ENCODE assay signal across 32 mouse cellular contexts in genomic region chr2:6976300-6976699, GRCm38 (mm10).
"Had no signal": no experiment of that assay in that cellular context is flagged by ENCODE, and none has a peak within 500 bp of the region (broad histone marks: within the 10 kb centered on the region; RNA-seq: fewer than 3 reads in every experiment).

No protein-coding gene starts in this region.

- H3K27me3 ChIP-seq: limb, embryonic 12.5 days; limb, embryonic 13.5 days; limb, embryonic 15.5 days; liver, embryonic 12.5 days; liver, embryonic 13.5 days; liver, embryonic 15.5 days; lung, embryonic 15.5 days; megakaryocyte, embryonic 14.5 days; midbrain, embryonic 12.5 days; midbrain, embryonic 13.5 days; midbrain, embryonic 15.5 days had no signal

- H3K4me2 ChIP-seq: limb, embryonic 12.5 days; limb, embryonic 13.5 days; limb, embryonic 15.5 days; liver, embryonic 11.5 days; liver, embryonic 12.5 days; liver, embryonic 13.5 days; liver, embryonic 15.5 days; lung, embryonic 14.5 days; lung, embryonic 15.5 days; midbrain, embryonic 11.5 days; midbrain, embryonic 12.5 days; midbrain, embryonic 13.5 days; midbrain, embryonic 15.5 days had no signal

- DNase-seq: left cerebral cortex, postnatal 4 days; liver; liver, embryonic 13.5 days; liver, postnatal 0 days; lung, adult 18-20 months; lung, adult 2 months; lung, embryonic 14.5 days; lung, postnatal 10 days; lung, postnatal 14 days; lung, postnatal 36 days; lung, postnatal 4 days; midbrain, embryonic 14.5 days had no signal

- H3K9ac ChIP-seq: limb, embryonic 12.5 days; limb, embryonic 13.5 days; limb, embryonic 15.5 days; liver, embryonic 12.5 days; liver, embryonic 13.5 days; liver, embryonic 14.5 days; liver, embryonic 15.5 days; liver, postnatal 0 days; lung, embryonic 14.5 days; lung, embryonic 15.5 days; midbrain, embryonic 12.5 days; midbrain, embryonic 13.5 days; midbrain, embryonic 15.5 days had no signal

- H3K4me1 ChIP-seq: limb, embryonic 10.5 days; limb, embryonic 12.5 days; limb, embryonic 13.5 days; limb, embryonic 15.5 days; liver, embryonic 12.5 days; liver, embryonic 13.5 days; liver, embryonic 15.5 days; lung, embryonic 15.5 days; megakaryocyte, embryonic 14.5 days; midbrain, embryonic 10.5 days; midbrain, embryonic 12.5 days; midbrain, embryonic 13.5 days; midbrain, embryonic 15.5 days had no signal

- H3K36me3 ChIP-seq: limb, embryonic 10.5 days; limb, embryonic 12.5 days; limb, embryonic 13.5 days; limb, embryonic 15.5 days; liver, embryonic 12.5 days; liver, embryonic 13.5 days; liver, embryonic 15.5 days; lung, embryonic 15.5 days; midbrain, embryonic 10.5 days; midbrain, embryonic 12.5 days; midbrain, embryonic 13.5 days; midbrain, embryonic 15.5 days had no signal

- H3K4me3 ChIP-seq: left cerebral cortex, adult 2 months; limb, embryonic 10.5 days; limb, embryonic 12.5 days; limb, embryonic 13.5 days; limb, embryonic 15.5 days; liver, embryonic 12.5 days; liver, embryonic 13.5 days; liver, embryonic 15.5 days; lung, embryonic 15.5 days; megakaryocyte, embryonic 14.5 days; midbrain, embryonic 10.5 days; midbrain, embryonic 12.5 days; midbrain, embryonic 13.5 days; midbrain, embryonic 15.5 days; myocyte had no signal

- ATAC-seq: liver, embryonic 12.5 days; liver, postnatal 0 days; lung, postnatal 0 days; midbrain, embryonic 13.5 days; midbrain, embryonic 15.5 days; midbrain, embryonic 16.5 days had no signal

- H3K9me3 ChIP-seq: limb, embryonic 10.5 days; limb, embryonic 12.5 days; limb, embryonic 13.5 days; limb, embryonic 15.5 days; liver, embryonic 12.5 days; liver, embryonic 13.5 days; liver, embryonic 15.5 days; lung, embryonic 15.5 days; megakaryocyte, embryonic 14.5 days; midbrain, embryonic 10.5 days; midbrain, embryonic 12.5 days; midbrain, embryonic 13.5 days; midbrain, embryonic 15.5 days had no signal

- H3K27ac ChIP-seq: left cerebral cortex, adult 2 months; limb, embryonic 10.5 days; limb, embryonic 12.5 days; limb, embryonic 13.5 days; limb, embryonic 15.5 days; liver, embryonic 12.5 days; liver, embryonic 13.5 days; liver, embryonic 14.5 days; liver, embryonic 15.5 days; lung, embryonic 15.5 days; macrophage; midbrain, embryonic 10.5 days; midbrain, embryonic 12.5 days; midbrain, embryonic 13.5 days; midbrain, embryonic 15.5 days had no signal
